Mouse (Mus musculus): ENCODE measurements around the gene Scube2. TPM values are rescaled to one million over a fixed set of nuclear protein-coding genes. Genes with fewer than 3 reads are reported as not detected.
A peak's percentile ranks its signal among the peaks of the same experiment; 100 is the strongest.

Gene Scube2
- polyA plus RNA-seq, 1 experiment from 2014 or later: 6.7 TPM

DNA sequence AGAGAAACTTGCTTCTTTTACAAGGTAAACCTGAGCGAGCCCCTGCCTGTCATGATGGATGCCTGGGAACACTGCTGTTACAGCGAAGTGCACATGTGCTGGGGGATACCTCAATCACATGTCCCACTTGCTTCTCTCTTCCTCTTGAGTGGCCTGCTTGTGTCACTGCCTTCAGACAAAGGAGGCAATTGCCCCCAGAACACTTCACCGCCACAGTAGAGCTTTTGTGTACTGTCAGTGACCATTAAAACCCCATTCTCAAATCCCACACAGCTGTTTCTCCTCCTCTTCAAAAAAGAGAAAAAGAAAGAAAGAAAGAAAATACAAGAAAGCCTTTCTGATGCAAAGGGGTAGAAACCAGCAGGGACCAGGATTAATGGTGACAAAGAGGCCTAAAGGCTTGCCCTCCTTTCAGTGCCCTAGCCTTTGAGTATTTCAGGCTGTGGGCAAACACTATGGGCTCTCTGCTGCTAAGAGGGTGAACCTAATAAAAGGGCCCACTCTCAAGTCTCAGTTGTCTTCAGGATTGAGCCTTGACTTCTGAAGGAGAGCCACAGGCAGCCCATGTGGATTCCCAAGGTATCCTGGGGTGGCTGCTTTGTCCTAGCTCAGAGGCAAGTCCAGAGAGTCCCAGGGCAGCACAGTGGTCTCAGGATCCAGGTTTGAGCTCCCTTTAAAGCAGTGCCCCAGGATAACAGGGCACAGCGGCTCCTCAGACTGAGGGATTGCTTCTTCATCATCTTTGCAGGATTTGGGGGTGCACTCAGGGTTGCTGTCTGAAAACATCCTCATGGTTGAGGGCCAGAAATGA lies 51.9 kb downstream of the Scube2 start:
- Histone ChIP-seq H3K9me3 (replicated peaks) (no peaks in the 10 kb centered on the region), H3K4me1 (peaks cover 28% of the 10 kb centered on the region), H3K27ac (replicated peaks) (peak overlapping the region; percentile 75), H3K27me3 (ENCODE audit: low read depth, poor library complexity, severe bottlenecking) (peaks cover 81% of the 10 kb centered on the region), H3K4me3 (no peak overlapping the region; the same call in 1 of the 2 replicates), H3K36me3 (0 out of 2 replicates have a peak, but pooled peaks cover 7% of the 10 kb centered on the region)
- 18% methylated on average over 4 of the region's 4 CpGs for WGBS
- DNase-seq (ENCODE audit: low spot score): peak; percentile 46

DNA sequence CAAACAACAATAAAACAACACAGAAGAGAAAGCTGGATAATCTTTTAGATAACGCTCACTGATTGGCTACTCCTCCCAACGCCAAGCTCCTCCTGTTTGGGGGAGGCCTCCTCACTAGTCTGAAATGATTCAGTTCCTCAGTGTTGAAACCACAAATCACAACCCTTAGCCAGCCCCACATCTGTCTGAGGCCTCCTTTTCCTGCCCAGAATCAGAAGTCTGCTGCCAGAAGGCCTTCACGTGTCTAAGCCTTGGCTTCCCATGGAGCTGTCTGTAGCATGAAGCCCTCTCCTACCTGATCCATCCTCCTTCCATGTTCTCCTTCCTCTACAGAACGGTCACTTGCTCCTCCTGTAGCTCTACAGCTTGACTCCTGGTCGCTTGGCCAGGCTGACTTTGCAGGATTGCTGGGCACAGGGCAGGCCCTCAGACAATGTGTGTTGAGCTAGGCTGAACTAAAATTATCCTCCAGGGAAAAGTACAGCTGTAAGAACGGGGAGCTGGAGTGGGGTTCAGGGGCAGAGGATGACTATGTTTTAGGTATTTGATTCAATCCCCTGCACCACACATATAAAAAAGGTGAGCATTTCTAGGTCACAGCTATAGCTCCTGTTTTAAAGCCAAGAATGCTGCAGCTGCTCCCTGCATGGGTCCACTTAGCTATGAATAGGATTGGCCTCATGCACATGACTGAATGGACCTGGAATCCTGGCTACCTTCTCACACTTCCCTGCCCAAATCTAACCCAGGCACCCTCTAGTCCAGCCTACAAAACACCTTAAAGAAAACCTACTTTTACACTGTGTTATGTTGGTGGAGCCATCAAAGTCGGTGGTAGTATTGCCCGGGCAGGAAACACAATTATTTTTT lies 57.6 kb downstream of the Scube2 start:
- Histone ChIP-seq H3K36me3 (0 out of 2 replicates have a peak, but pooled peaks cover 2% of the 10 kb centered on the region), H3K9me3 (replicated peaks) (no peaks in the 10 kb centered on the region)
- 84% methylated on average over 8 of the region's 8 CpGs for WGBS

DNA sequence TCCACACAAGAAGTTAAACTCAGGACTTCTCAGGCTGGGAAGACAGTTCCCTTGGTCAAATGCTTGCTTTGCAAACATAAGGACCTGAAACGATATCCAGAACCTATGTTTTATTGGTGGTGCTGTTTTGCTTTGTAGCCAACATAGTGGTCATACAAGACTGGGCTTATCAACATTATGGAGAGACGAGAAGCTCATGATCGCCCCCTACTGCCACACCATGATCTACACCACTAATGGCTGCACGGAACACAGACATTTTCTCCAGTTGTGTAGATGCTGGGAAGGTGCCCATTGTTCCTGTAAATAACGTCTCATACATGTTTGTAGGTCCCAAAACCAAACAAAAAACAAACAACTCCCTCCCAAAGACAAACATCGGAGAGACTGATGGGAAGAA lies 60.6 kb downstream of the Scube2 start:
- Histone ChIP-seq H3K9me3 (replicated peaks) (no peaks in the 10 kb centered on the region), H3K27me3 (ENCODE audit: low read depth, poor library complexity, severe bottlenecking) (peaks cover 45% of the 10 kb centered on the region), H3K4me3 (no peak overlapping the region), H3K36me3 (no peaks in the 10 kb centered on the region), H3K4me1 (no peaks in the 10 kb centered on the region), H3K27ac (replicated peaks) (no peak overlapping the region)
- DNase-seq (ENCODE audit: low spot score): no peak
- WGBS: 76% methylated on average over 6 of the region's 6 CpGs

More for the DNA sequence above, 57.6 kb downstream of the Scube2 start:
- peaks cover 6% of the 10 kb centered on the region for H3K4me1 ChIP-seq
- H3K27me3 ChIP-seq (ENCODE audit: low read depth, poor library complexity, severe bottlenecking): peaks cover 63% of the 10 kb centered on the region
- H3K27ac ChIP-seq (replicated peaks): no peak overlapping the region
- no peak overlapping the region for H3K4me3 ChIP-seq
- DNase-seq (ENCODE audit: low spot score): no peak

DNA sequence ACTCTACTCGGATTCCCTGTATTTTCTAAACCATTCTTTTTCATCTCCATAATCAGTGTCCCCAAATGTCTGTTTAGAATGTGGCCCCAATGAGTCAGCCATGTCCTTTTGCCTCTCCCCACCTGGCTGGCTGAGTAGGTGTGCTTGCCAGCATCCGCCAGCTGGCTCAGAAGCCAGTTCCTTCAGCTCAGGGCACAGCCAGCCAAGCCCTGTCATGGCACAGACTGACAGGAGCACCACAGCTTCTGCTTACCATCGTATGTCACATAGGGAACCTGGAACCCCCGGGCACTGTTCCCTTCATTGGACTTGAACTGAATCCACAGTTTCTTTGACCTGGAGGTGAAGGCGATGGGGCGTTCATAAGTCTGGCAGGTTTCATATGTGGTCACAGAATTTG lies 61.1 kb downstream of the Scube2 start:
- H3K36me3 ChIP-seq: no peaks in the 10 kb centered on the region
- peaks cover 40% of the 10 kb centered on the region for H3K27me3 ChIP-seq (ENCODE audit: low read depth, poor library complexity, severe bottlenecking)
- no peaks in the 10 kb centered on the region for H3K4me1 ChIP-seq
- no peak overlapping the region for H3K4me3 ChIP-seq
- no peaks in the 10 kb centered on the region for H3K9me3 ChIP-seq (replicated peaks)
- no peak for DNase-seq (ENCODE audit: low spot score)
- no peak overlapping the region for H3K27ac ChIP-seq (replicated peaks)
- 91% methylated on average over 6 of the region's 6 CpGs for WGBS

DNA sequence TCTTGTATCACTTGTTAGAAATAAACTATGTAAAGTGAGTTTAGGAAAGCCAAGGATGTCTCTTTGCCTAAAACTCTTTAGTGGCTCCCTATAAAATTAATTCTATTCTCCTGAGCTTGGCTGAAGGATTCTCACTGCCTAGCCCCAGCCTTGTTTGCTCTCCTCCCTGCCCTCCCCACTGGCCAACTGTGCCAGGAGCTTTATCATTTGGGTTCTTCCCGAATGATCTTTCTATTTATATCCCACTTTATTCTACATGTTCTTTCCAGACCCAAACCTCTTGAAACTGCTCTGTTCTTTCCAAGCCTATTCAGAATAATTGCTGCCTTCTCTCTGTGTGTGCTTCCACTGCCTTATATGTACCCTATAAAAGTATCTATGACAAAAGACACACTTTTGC lies 62.0 kb downstream of the Scube2 start:
- H3K36me3 ChIP-seq: no peaks in the 10 kb centered on the region
- H3K27ac ChIP-seq (replicated peaks): no peak overlapping the region
- H3K4me3 ChIP-seq: no peak overlapping the region
- DNase-seq (ENCODE audit: low spot score): no peak
- H3K27me3 ChIP-seq (ENCODE audit: low read depth, poor library complexity, severe bottlenecking): peaks cover 32% of the 10 kb centered on the region; the same call in 1 of the 2 replicates
- no peaks in the 10 kb centered on the region for H3K4me1 ChIP-seq
- H3K9me3 ChIP-seq (replicated peaks): no peaks in the 10 kb centered on the region
- whole genome bisulfite sequencing: 86% methylated on average over 1 of the region's 1 CpGs

DNA sequence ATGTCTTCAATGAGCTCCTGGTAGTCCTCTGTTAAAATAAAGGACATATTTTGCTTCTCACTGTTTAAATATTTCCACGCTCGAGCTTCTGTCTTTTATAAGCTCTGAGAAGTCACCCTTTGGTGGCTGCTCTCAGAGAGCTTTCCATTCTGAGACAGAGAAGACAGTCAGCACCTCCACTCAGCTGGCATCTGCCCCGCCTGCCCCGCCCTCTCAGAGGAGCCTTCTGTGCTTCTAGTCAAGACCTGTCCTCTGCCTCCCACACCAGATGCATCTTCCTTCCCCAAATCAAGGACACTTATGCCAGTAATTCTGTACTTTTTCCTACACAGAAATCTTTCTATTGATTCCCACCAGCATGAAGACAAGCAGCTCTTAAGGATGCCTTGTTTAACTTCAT lies 64.9 kb downstream of the Scube2 start:
- Histone ChIP-seq H3K9me3 (replicated peaks) (no peaks in the 10 kb centered on the region), H3K27ac (replicated peaks) (no peak overlapping the region), H3K27me3 (ENCODE audit: low read depth, poor library complexity, severe bottlenecking) (peaks cover 12% of the 10 kb centered on the region; the same call in 1 of the 2 replicates), H3K4me3 (no peak overlapping the region), H3K36me3 (no peaks in the 10 kb centered on the region), H3K4me1 (no peaks in the 10 kb centered on the region)
- 90% methylated on average over 4 of the region's 4 CpGs for WGBS
- no peak for DNase-seq (ENCODE audit: low spot score)

DNA sequence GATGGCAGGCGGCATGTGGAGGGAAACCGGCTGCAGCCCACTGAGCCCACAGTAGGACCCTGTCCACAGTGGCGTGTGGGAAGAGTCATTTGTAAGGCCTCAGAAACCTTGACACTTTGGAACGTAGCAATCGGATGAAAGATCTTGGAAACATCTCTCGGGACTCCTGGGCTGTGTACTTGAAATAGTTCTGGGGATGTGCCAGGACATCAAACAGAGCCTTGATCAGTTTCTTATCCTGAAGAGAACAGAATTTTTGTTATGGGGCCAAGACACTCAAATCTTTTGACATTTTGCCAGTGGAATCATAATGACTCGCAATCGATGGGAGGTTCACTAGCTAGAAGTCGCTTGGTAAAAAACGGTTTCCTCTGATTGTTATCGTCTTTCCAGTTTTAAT lies 66.3 kb downstream of the Scube2 start:
- no peaks in the 10 kb centered on the region for H3K36me3 ChIP-seq
- peaks cover 16% of the 10 kb centered on the region; the same call in 1 of the 2 replicates for H3K27me3 ChIP-seq (ENCODE audit: low read depth, poor library complexity, severe bottlenecking)
- no peaks in the 10 kb centered on the region for H3K4me1 ChIP-seq
- WGBS: 94% methylated on average over 11 of the region's 11 CpGs
- H3K9me3 ChIP-seq (replicated peaks): no peaks in the 10 kb centered on the region
- H3K4me3 ChIP-seq: no peak overlapping the region
- no peak for DNase-seq (ENCODE audit: low spot score)
- H3K27ac ChIP-seq (replicated peaks): no peak overlapping the region

DNA sequence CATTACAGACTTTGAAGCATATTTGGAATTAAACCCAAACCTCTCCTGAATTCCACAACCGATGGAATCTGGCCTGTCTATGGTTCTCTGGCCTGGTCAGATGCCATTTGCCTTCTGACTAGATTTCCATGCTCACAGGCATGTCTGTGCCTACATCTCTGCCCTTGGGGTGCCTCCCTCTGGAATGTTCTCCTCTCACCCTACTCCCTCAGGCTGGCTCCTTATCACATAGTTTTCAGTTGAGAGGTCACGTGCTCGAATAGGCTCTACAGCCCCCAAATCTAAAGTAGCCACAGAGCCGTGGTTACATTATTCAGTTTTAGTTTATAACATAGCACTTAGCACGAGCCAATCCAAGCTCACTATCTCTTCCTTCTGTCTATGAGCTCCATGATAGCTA lies 69.9 kb downstream of the Scube2 start:
- no peaks in the 10 kb centered on the region for H3K9me3 ChIP-seq (replicated peaks)
- no peak for DNase-seq (ENCODE audit: low spot score)
- H3K27ac ChIP-seq (replicated peaks): no peak overlapping the region
- no peak overlapping the region for H3K4me3 ChIP-seq
- peaks cover 9% of the 10 kb centered on the region; the same call in 1 of the 2 replicates for H3K27me3 ChIP-seq (ENCODE audit: low read depth, poor library complexity, severe bottlenecking)
- no peaks in the 10 kb centered on the region for H3K36me3 ChIP-seq
- no peaks in the 10 kb centered on the region for H3K4me1 ChIP-seq
- 88% methylated on average over 5 of the region's 5 CpGs for WGBS

DNA sequence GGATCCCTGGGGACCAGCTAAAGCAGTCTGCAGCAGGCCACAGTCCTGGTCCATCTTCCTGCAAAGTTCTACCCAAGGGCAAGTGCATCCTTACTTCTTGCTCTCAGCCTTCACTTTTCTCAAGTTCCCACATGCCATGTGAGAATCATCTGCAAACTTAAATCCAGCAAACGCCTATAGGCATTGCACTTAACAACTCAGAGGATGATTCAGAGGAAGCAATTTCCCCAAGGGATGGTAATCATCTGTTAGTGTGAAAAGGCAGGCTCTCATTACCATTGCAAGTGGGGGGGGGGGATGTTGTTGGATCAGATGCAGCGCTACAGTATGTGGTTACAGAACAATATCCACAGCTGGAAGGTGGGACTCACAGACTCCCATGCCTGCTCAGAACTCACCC lies 70.9 kb downstream of the Scube2 start:
- WGBS: 84% methylated on average over 2 of the region's 2 CpGs
- peaks cover 9% of the 10 kb centered on the region; the same call in 1 of the 2 replicates for H3K27me3 ChIP-seq (ENCODE audit: low read depth, poor library complexity, severe bottlenecking)
- no peaks in the 10 kb centered on the region for H3K4me1 ChIP-seq
- no peak overlapping the region for H3K4me3 ChIP-seq
- no peaks in the 10 kb centered on the region for H3K36me3 ChIP-seq
- H3K9me3 ChIP-seq (replicated peaks): no peaks in the 10 kb centered on the region
- no peak overlapping the region for H3K27ac ChIP-seq (replicated peaks)
- no peak for DNase-seq (ENCODE audit: low spot score)

DNA sequence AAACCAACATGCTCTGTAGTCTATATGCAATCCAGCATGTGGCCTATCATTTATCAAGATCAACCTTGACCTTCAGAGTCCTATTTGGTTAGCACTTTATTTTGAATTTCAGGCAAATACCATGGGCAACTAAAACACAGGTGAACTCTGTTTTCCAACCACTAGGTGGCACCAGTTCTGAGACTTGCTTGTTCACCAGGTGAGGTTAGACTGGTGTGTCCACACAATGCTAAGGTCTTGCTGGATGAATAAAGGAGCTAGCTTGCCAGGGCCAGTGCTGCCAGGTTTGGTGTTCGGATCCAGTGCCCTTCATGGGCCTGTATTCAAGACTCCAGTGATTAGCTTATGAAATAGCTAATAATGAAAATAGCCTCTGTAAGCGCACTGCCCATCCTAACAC lies 72.7 kb downstream of the Scube2 start:
- Histone ChIP-seq H3K9me3 (replicated peaks) (no peaks in the 10 kb centered on the region), H3K27ac (replicated peaks) (no peak overlapping the region), H3K4me3 (no peak overlapping the region), H3K27me3 (ENCODE audit: low read depth, poor library complexity, severe bottlenecking) (peaks cover 9% of the 10 kb centered on the region; the same call in 1 of the 2 replicates), H3K36me3 (no peaks in the 10 kb centered on the region), H3K4me1 (no peaks in the 10 kb centered on the region)
- 89% methylated on average over 2 of the region's 2 CpGs for WGBS
- DNase-seq (ENCODE audit: low spot score): peak; percentile 42

DNA sequence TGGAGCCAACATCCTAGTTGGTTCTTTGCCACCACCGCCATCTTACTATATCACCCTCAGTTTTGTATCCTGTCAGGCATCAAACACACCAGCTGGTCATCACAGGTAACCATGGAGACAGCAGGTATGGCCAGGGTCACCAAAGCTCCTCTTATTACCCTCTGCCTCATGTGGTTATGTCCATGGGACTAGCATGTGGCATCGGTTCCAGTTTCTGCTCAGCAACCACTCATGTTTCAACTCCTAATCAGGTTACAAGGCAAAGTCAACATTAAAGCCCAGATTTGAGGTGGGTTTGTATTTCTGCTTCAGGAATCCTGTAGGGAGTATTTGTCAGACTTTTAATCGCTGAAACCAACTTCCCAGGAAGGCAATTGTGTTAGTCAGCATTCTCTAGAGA lies 74.7 kb downstream of the Scube2 start:
- 78% methylated on average over 3 of the region's 3 CpGs for WGBS
- Histone ChIP-seq H3K9me3 (replicated peaks) (no peaks in the 10 kb centered on the region), H3K4me1 (no peaks in the 10 kb centered on the region), H3K27ac (replicated peaks) (no peak overlapping the region), H3K4me3 (no peak overlapping the region), H3K27me3 (ENCODE audit: low read depth, poor library complexity, severe bottlenecking) (peaks cover 9% of the 10 kb centered on the region; the same call in 1 of the 2 replicates), H3K36me3 (no peaks in the 10 kb centered on the region)
- no peak for DNase-seq (ENCODE audit: low spot score)

DNA sequence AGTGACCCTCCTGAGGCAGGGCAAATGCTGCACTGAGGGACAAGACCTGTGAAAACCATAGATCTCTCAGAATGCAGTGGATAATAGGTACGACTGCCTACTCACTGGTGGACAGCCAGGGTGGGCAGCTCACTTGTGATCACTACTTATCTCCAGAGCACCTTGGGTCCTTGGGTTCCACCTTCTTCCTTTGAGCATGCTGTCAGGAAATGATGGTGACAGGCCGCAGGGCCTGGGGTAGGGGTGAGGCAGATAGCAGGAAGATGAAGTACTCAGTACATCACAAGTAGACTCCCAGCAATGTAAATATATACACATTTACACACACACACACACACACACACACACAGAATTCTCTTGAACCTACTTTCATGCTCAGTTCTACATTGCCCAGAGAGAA lies 77.6 kb downstream of the Scube2 start:
- WGBS: 80% methylated on average over 2 of the region's 2 CpGs
- DNase-seq (ENCODE audit: low spot score): no peak
- H3K4me1 ChIP-seq: no peaks in the 10 kb centered on the region
- H3K27me3 ChIP-seq (ENCODE audit: low read depth, poor library complexity, severe bottlenecking): peaks cover 17% of the 10 kb centered on the region
- no peak overlapping the region for H3K4me3 ChIP-seq
- no peaks in the 10 kb centered on the region for H3K9me3 ChIP-seq (replicated peaks)
- H3K27ac ChIP-seq (replicated peaks): no peak overlapping the region
- H3K36me3 ChIP-seq: no peaks in the 10 kb centered on the region

DNA sequence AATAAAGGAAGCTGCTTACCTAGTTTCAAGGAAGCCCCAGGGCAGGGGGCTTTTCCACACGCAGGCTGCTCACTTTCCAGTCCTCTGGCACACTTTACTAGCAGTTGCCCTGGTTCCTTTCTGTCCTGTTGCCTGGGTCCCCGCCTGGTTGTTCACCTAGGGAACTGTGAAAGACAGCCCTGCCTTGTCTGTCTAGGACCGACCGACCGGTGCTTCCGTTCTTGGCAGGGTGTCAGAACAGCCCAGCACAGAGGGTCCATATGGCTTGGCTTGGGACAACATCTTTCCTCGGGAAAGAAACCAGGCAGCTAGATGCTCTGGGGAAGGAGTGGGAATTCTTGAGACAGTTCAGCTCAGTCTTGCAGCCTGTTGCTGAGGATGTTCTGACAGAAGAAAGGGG lies 82.2 kb downstream of the Scube2 start:
- no peak overlapping the region for H3K27ac ChIP-seq (replicated peaks)
- WGBS: 76% methylated on average over 7 of the region's 7 CpGs

More for the DNA sequence above, 82.2 kb downstream of the Scube2 start:
- DNase-seq (ENCODE audit: low spot score): no peak
- peaks cover 61% of the 10 kb centered on the region for H3K27me3 ChIP-seq (ENCODE audit: low read depth, poor library complexity, severe bottlenecking)
- peaks cover 17% of the 10 kb centered on the region for H3K4me1 ChIP-seq
- H3K4me3 ChIP-seq: no peak overlapping the region
- H3K9me3 ChIP-seq (replicated peaks): no peaks in the 10 kb centered on the region
- H3K36me3 ChIP-seq: no peaks in the 10 kb centered on the region

All from midbrain, embryonic 10.5 days (tissue).